Mouse (Mus musculus): ENCODE data around the gene Fgfr1op2. TPM values are rescaled to one million over a fixed set of nuclear protein-coding genes. Genes with fewer than 3 reads are reported as not detected.

Fgfr1op2 gene
- polyA plus RNA-seq, 1 experiment = 136 TPM

DNA sequence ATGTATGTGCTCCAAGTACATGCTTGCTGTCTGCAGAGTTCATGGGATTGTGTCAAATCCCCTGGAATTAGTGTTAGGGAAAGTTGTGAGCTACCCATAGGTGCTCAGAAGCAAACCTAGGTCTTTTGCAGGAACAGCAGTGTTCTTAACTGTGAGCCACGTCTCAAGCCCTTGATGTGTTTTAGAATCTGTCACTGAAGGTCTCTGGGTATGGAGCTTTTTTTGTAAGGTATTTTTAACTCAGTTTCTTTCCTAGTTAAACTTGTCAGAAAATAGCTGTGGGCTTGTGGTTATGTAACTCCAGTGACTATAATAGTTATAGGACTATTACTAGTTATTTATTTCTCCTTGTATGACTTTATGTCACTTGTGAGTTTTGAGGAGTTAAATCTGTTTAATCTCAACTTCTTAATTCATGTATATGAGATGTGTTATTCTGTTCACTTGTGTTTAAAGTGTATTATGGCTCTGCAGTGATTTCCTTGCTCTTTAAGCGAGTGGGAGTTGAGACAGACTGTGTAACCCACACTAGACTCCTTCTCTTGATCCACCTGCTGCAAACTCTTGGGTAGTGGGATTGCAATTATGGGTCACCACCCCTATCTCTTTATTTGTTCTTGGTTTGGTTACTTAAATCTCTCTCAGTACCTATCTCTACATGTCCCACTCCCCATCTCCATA lies 6.5 kb downstream of the Fgfr1op2 start:
- TF ChIP-seq POLR2A (IDR thresholded peaks at IDR 0.05; ENCODE audit: borderline replicate concordance, low read depth, low read length) = no peak
- no peak for TF ChIP-seq CTCF (IDR thresholded peaks at IDR 0.05; ENCODE audit: low read depth, low read length)
- peaks cover 15% of the 10 kb centered on the region for H3K4me1 ChIP-seq (ENCODE audit: control insufficient read depth, insufficient read depth, low read length)
- H3K27ac ChIP-seq (ENCODE audit: insufficient read depth, low read depth, low read length) = no peak overlapping the region
- no peak overlapping the region for H3K4me3 ChIP-seq (ENCODE audit: insufficient read depth, low read length)

GRCm38 (mm10) chr6:146585134-146585533 lies 8.1 kb downstream of the Fgfr1op2 start:
- TF ChIP-seq POLR2A (IDR thresholded peaks at IDR 0.05; ENCODE audit: borderline replicate concordance, low read depth, low read length) (no peak), CTCF (IDR thresholded peaks at IDR 0.05; ENCODE audit: low read depth, low read length) (no peak)
- H3K27ac ChIP-seq (ENCODE audit: insufficient read depth, low read depth, low read length) = no peak overlapping the region
- H3K4me1 ChIP-seq (ENCODE audit: control insufficient read depth, insufficient read depth, low read length) = peaks cover 13% of the 10 kb centered on the region
- H3K4me3 ChIP-seq (ENCODE audit: insufficient read depth, low read length) = no peak overlapping the region

GRCm38 (mm10) chr6:146602601-146603000 lies 25.6 kb downstream of the Fgfr1op2 start:
- no peak overlapping the region for H3K27ac ChIP-seq (ENCODE audit: insufficient read depth, low read depth, low read length)
- TF ChIP-seq CTCF (IDR thresholded peaks at IDR 0.05; ENCODE audit: low read depth, low read length) = no peak
- no peak for TF ChIP-seq POLR2A (IDR thresholded peaks at IDR 0.05; ENCODE audit: borderline replicate concordance, low read depth, low read length)
- no peaks in the 10 kb centered on the region for H3K4me1 ChIP-seq (ENCODE audit: control insufficient read depth, insufficient read depth, low read length)
- no peak overlapping the region for H3K4me3 ChIP-seq (ENCODE audit: insufficient read depth, low read length)

- Histone ChIP-seq H3K27ac (ENCODE audit: insufficient read depth, low read depth, low read length) (no peak overlapping the region), H3K4me1 (ENCODE audit: control insufficient read depth, insufficient read depth, low read length) (no peaks in the 10 kb centered on the region), H3K4me3 (ENCODE audit: insufficient read depth, low read length) (no peak overlapping the region)
- TF ChIP-seq CTCF (IDR thresholded peaks at IDR 0.05; ENCODE audit: low read depth, low read length) (no peak), POLR2A (IDR thresholded peaks at IDR 0.05; ENCODE audit: borderline replicate concordance, low read depth, low read length) (no peak)
These were observed 26.6 kb downstream of the Fgfr1op2 start for GRCm38 (mm10) chr6:146603651-146604050.

- Histone ChIP-seq H3K4me1 (ENCODE audit: control insufficient read depth, insufficient read depth, low read length) (no peaks in the 10 kb centered on the region; the same call in 1 of the 2 replicates), H3K27ac (ENCODE audit: insufficient read depth, low read depth, low read length) (no peak overlapping the region), H3K4me3 (ENCODE audit: insufficient read depth, low read length) (no peak overlapping the region)
- TF ChIP-seq CTCF (IDR thresholded peaks at IDR 0.05; ENCODE audit: low read depth, low read length) (no peak), POLR2A (IDR thresholded peaks at IDR 0.05; ENCODE audit: borderline replicate concordance, low read depth, low read length) (no peak)
These were observed 34.4 kb downstream of the Fgfr1op2 start for GRCm38 (mm10) chr6:146611385-146611784.

DNA sequence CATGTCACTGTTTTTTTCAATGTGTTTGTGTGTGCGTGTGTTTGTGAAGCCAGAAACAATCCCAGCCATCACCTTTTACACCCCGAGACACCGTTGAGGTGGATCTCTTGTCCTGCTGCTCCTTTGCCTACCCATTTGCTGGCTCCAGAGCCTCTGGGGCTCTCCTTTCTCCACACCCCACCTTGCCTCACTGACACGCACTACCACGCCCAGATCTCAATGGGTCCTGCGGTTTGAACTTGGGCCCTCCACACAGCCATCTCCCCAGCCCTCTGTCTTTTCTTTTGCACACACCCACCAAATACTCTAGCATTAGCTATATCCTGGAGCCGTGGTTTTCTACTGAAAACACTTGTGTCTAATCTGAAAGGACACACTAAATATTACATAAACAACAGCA lies 34.9 kb downstream of the Fgfr1op2 start:
- H3K4me3 ChIP-seq (ENCODE audit: insufficient read depth, low read length) = no peak overlapping the region
- peaks cover 3% of the 10 kb centered on the region; the same call in 1 of the 2 replicates for H3K4me1 ChIP-seq (ENCODE audit: control insufficient read depth, insufficient read depth, low read length)
- H3K27ac ChIP-seq (ENCODE audit: insufficient read depth, low read depth, low read length) = no peak overlapping the region
- no peak for TF ChIP-seq POLR2A (IDR thresholded peaks at IDR 0.05; ENCODE audit: borderline replicate concordance, low read depth, low read length)

DNA sequence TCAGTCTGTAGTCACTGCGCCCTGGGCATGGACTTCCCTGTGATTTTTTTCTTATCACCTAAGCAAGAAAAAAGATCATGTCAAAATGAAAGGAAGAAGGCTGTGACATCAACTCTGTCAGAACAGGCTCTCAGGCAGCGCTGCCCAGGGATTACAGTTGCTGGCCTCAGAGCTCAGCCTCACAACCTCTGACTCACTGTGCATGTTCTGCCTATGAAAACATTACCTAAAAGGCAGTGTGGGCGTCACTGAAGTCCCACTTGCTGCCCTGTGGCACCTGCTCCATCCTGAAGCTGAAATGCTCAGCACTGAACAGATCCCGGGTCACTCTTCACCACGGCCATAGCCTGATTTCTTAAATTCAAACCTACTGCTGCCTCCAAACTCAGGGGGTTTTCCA lies 35.7 kb downstream of the Fgfr1op2 start:
- no peak for TF ChIP-seq POLR2A (IDR thresholded peaks at IDR 0.05; ENCODE audit: borderline replicate concordance, low read depth, low read length)
- TF ChIP-seq CTCF (IDR thresholded peaks at IDR 0.05; ENCODE audit: low read depth, low read length) = no peak
- H3K4me1 ChIP-seq (ENCODE audit: control insufficient read depth, insufficient read depth, low read length) = peaks cover 3% of the 10 kb centered on the region; the same call in 1 of the 2 replicates
- H3K27ac ChIP-seq (ENCODE audit: insufficient read depth, low read depth, low read length) = no peak overlapping the region
- no peak overlapping the region for H3K4me3 ChIP-seq (ENCODE audit: insufficient read depth, low read length)

GRCm38 (mm10) chr6:146613907-146614306 lies 36.9 kb downstream of the Fgfr1op2 start:
- Histone ChIP-seq H3K27ac (ENCODE audit: insufficient read depth, low read depth, low read length) (no peak overlapping the region), H3K4me1 (ENCODE audit: control insufficient read depth, insufficient read depth, low read length) (peaks cover 3% of the 10 kb centered on the region; the same call in 1 of the 2 replicates), H3K4me3 (ENCODE audit: insufficient read depth, low read length) (no peak overlapping the region)
- TF ChIP-seq CTCF (IDR thresholded peaks at IDR 0.05; ENCODE audit: low read depth, low read length) (0 out of 2 replicates have a peak, but pooled peaks have one; percentile 35), POLR2A (IDR thresholded peaks at IDR 0.05; ENCODE audit: borderline replicate concordance, low read depth, low read length) (no peak)

DNA sequence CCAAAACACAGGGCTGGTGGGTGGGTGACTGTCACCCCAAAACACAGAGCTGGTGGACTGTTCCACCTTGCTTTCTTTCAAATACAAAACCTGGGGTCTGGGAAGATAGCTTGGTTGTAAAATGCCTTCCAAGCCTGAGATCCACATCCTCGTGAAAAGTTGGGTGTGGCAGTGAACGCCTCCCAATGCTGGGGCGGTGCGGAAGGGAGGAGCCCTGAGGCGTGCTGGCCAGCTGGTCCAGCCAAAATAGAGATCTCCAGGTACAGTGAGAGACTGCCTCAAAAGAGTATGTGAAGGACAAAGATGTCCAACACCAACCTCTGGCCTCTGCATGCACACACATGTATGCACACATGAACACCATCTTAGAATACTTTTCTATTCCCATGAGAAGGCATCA lies 37.5 kb downstream of the Fgfr1op2 start:
- TF ChIP-seq CTCF (IDR thresholded peaks at IDR 0.05; ENCODE audit: low read depth, low read length) = no peak
- TF ChIP-seq POLR2A (IDR thresholded peaks at IDR 0.05; ENCODE audit: borderline replicate concordance, low read depth, low read length) = no peak
- Histone ChIP-seq H3K27ac (ENCODE audit: insufficient read depth, low read depth, low read length) (no peak overlapping the region), H3K4me3 (ENCODE audit: insufficient read depth, low read length) (no peak overlapping the region), H3K4me1 (ENCODE audit: control insufficient read depth, insufficient read depth, low read length) (peaks cover 3% of the 10 kb centered on the region; the same call in 1 of the 2 replicates)

DNA sequence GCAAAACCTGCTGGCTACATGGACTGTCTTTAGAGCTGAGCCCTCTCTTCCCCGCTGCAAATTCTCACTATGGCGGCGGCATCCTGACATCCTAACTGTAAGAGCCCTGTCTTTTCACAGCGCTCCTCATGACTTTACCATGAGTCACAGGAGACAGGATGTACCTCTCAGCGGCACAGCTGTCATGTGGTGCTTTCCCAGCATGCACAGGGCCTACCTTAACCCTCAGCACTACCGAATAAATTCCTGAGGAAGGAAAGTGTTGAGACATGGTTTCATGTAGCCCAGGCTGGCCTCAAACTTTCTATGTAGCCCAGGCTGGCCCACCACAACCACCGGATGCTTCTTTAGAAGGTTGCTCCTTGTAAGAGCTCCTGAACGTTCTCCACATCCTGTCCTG lies 38.9 kb downstream of the Fgfr1op2 start:
- H3K4me1 ChIP-seq (ENCODE audit: control insufficient read depth, insufficient read depth, low read length) = peaks cover 3% of the 10 kb centered on the region; the same call in 1 of the 2 replicates
- TF ChIP-seq CTCF (IDR thresholded peaks at IDR 0.05; ENCODE audit: low read depth, low read length) (no peak), POLR2A (IDR thresholded peaks at IDR 0.05; ENCODE audit: borderline replicate concordance, low read depth, low read length) (no peak)
- H3K27ac ChIP-seq (ENCODE audit: insufficient read depth, low read depth, low read length) = no peak overlapping the region
- no peak overlapping the region for H3K4me3 ChIP-seq (ENCODE audit: insufficient read depth, low read length)

Data from bone marrow macrophage, adult 2 months (primary cell).